Mouse (Mus musculus) heart, postnatal 25 days (tissue): ENCODE results near the gene Rln3. TPM values are rescaled to one million over a fixed set of nuclear protein-coding genes. Genes with fewer than 3 reads are reported as not detected.
A peak's percentile ranks its signal among the peaks of the same experiment; 100 is the strongest.

Experiments used
- DNase-seq: peaks from one replicate; pipeline ENCODE4 v3.0.0; 2022; ENCODE audit warnings: low spot score
- intact Hi-C: fragments of 180-260 bp; cut with DNase I; formaldehyde crosslinking; loops from one replicate; pipeline ENCODE4 v1.15.1; 2025
- microRNA-seq: library from miRNA; unstranded; fragments of <30 nt; microRNA quantifications from one replicate; pipeline ENCODE4 v1.2.0, GENCODE M21; 2022
- total RNA-seq, 2 experiments: library from RNA; stranded (reverse); gene quantifications; 2 replicates each; pipeline ENCODE4 v1.2.3; 2021

The Rln3 gene
- total RNA-seq, 2 experiments from 2014 or later = not detected

DNA sequence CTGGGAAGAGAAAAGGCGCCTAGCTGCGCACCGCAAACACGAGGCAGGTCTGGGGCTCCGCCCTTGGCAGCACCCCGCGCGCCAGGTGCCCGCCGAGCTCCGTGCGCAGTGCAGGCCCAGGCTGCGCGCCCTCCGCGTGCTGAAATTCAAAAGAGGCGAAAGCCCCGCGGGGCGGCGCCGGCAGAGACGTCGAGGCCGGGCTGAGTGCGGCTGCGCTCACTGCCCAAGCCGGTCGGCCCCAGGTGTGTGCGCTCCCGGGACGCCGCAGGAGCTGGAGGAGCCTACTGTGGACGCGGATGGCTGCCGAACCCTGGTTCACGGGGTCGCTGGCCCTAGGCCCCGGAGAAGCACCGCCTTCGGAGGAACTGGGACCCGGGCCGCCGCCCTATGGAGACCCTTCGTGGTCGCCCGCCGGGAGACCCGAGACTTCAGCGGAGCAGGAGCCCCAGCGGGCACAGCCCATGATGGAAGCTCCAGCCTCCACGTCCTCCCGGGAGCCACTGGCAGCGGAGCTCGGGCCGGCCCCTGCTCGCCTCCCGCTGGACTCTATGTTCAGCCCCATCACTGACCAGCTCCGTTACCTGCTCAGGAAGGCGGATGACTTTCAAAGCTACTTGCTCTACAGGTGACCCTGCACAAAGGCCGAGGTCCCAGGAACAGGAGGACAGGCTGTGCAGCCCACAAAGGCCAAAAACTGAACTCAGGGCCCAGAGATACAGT is 43.4 kb downstream of the Rln3 start, which contains the start of gene 1700067K01Rik:
1700067K01Rik (plus strand) TSS at position 222 of the 720 bp plus-strand sequence.
- intact Hi-C loops = no loop called here
- no peak for DNase-seq

DNA sequence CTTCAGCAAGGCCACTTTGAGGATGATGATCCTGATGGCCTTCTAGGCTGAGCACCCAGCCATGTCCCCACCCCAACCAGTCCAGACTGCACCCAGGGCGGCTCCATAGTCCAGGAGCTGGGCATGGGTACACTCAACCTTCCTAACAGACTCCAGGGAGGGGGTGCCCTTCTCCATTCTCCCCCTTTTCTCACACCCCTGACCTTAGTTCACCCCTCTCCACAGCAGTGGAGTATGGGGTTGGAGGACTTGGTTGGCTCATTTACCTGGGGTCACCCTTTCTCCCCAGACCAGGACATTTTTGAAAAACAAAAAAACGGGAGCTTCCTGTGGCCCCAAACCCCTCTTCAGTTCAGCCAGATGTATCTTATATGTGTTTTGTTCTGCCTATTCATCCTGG is 45.0 kb downstream of the Rln3 start:
- intact Hi-C loops = no loop called here
- no peak for DNase-seq

DNA sequence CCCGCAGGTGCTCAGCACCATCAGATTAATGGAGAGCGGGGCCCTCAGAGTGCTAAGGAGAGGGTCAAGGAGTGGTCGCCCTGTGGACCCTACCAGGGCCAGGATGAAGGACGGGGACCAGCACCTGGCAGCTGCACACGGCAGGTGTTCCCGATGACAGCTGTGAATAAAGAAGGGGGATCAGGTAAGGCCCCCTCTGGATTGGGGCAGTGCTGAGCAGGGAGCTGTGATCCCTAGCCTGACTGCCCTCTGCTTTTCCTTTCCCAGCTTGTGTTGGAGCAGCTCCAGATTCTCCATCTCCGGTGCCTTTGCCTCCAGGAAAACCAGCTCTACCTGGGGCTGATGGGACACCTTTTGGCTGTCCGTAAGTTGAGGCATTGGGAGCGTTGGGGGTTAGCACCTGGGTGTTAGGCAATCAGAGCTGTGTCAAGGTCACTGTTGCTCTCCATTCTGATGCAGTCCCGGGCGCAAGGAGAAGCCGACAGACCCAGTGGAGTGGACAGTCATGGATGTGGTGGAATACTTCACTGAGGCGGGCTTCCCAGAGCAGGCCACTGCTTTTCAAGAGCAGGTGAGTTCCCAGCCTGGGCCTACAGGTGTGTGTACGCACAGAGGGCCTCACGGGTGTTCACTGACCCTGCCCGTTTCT is 45.6 kb downstream of the Rln3 start:
- DNase-seq = no peak
- intact Hi-C loops = no loop called here

DNA sequence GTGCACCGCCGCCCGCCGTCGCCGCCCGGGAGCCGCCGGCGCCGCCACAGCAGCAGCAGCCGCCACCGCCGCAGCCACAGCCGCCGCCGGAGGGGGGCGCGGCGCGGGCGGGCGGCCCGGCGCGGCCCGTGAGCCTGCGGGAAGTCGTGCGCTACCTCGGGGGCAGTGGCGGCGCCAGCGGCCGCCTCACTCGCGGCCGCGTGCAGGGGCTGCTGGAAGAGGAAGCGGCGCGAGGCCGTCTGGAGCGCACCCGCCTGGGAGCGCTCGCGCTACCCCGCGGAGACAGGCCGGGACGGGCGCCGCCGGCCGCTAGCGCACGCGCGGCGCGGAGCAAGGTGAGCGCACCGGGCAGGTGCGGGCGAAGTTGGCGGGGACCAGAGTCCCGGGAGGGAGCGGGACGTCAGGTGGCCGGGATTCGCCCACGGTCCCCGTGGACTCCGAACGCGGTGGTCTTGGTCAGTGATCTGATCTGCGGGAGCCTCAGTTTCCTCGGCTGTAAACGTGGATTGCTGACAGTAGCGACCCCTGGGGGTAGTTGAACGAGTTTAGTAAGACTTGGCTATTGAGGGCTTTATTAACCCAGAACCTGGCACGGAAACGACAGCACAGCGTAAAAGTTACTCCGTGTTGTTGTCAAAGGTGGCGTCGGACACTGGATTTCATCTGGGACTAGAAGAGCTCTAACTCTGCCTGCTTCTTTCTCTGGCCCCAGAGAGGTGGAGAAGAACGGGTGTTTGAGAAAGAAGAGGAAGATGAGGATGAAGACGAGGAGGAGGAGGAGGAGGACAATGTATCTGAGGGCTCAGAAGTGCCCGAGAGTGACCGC is 46.4 kb downstream of the Rln3 start:
- intact Hi-C loops = no loop called here
- DNase-seq = no peak

DNA sequence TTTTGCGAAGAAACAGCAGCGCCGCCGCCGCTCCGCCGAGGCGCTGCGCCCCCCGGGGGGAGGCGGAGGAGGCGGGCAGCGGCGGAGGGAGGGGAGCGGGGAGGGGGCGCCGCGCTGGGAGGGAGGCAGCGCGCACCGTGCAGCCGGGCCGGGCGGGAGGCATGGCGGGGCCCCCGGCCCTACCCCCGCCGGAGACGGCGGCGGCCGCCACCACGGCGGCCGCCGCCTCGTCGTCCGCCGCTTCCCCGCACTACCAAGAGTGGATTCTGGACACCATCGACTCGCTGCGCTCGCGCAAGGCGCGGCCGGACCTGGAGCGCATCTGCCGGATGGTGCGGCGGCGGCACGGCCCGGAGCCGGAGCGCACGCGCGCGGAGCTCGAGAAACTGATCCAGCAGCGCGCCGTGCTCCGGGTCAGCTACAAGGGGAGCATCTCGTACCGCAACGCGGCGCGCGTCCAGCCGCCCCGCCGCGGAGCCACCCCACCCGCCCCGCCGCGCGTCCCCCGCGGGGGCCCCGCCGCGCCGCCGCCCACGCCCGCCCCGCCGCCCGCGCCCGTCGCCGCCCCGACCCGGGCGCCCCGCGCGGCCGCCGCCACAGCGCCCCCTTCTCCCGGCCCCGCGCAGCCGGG is 47.2 kb downstream of the Rln3 start, which contains the start of gene Samd1:
Samd1 (plus strand) TSS at position 162 of the 631 bp plus-strand sequence.
- intact Hi-C loops = no loop called here
- no peak for DNase-seq

DNA sequence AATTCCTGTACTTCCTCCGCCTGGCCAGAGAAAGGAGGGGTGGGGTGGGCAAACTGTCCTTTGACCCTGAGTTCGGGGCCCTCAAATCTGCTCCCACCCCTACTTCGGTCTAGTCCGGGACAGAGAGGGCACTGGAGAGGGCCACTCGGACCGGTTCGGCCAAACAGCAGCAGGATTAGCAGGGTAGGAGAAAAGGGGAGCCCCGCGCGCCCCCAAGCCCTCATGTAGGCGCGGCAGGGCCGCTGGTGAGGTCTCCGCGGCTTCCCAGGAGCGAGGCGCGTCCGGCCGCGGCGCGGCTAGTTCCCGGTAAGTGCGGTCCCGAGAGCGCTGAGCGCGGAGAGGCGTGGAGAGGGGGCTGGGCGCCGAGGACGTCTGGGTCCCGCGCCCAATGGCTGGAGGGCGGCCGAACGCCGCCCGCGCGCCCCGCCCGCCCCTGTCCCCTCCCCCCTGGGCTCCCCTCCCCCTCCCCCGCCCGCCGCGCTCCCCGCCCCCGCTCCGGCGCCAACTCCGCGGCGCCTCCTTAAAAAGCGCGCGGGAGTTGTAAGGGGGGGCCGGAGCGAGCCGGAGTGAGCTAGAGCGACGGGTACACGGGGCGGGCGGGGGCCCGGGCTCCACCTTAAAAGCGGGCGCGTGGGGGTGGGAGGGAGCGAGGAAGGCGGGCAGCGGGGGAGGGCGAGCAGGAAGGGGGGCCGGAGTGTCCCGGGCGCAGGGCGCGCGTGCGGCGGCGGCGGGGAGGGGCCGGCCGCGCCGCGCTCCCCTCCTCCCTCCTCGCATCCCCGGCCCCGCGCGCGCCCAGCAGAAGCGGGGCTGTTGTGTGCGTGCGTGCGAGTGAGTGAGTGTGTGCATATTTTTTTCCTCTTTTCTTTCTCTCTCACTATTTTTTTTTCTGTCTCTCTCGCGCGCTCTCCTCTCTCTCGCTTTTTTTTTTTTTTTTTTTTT is 48.0 kb downstream of the Rln3 start:
- peak; percentile 81 for DNase-seq
- intact Hi-C loops = no loop called here

DNA sequence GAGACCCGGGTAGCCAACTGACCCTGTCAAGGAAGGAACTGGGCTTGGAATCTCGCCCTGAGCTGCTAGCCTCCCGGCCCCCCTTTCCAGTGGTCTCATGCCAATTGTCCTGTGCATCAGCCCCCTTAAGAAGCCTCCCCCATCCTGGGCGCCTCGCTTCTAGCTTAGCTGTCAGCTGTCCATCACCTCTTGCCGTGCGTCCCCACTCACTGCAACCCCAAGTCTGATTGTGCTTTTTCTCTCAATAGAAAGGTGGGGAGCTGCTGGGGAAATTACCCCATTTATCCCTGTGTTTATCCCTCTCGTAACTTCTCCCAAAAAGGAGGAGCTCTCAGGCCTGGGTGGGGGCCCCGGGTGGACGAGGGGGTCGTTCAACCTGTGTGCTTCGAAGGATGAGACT is 48.8 kb downstream of the Rln3 start:
- DNase-seq = no peak
- intact Hi-C loops = loop anchor here (2.0 kb wide), 1 partner anchor 21 kb away; no protein-coding TSS in a partner anchor

DNA sequence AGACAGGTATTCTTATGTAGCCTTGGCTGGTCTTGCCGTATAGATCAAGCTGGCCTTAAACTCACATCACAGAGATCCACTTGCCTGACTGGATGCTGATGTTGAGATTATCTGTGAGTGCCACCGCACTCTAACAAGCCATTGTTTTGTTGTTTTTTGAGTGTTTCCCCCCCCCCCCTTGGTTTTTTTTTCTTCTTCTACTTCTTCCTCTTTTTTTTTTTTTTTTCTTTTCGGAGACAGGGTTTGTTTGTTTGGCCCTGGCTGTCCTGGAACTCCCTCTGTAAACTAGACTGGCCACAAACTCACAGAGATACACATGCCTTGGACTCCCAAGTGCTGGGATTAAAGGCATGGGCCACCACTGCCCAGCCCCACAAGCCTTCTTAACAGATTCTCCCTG is 50.8 kb downstream of the Rln3 start:
- intact Hi-C loops = loop anchor here (2.0 kb wide), 1 partner anchor 19 kb away; no protein-coding TSS in a partner anchor
- no peak for DNase-seq

Small RNA genes lying within 50 kb of the gene (microRNA-seq; reads per million reads assigned to microRNA genes)
- 5.8 reads per million, percentile 16 among the genes with 10 or more reads in this experiment for gene Mir1199
- gene Mir709 = not detected
- 5.3 reads per million, percentile 14 among the genes with 10 or more reads in this experiment for gene Mir8111

Other genes starting within 250 kb of the Rln3 start
- 10 to 100 TPM; 12.7 to 17.8 TPM for gene Adgrl1, start 144.9 kb downstream of the Rln3 start, total RNA-seq
- gene Gm10644, start 89.8 kb downstream of the Rln3 start, total RNA-seq = under 1 TPM; 0.61 to 0.70 TPM
- gene Asf1b, start 89.5 kb downstream of the Rln3 start, total RNA-seq = 1 to 10 TPM; 1.1 to 1.7 TPM
- gene Prkaca, start 72.0 kb downstream of the Rln3 start, total RNA-seq = 100 to 1,000 TPM; 353 to 360 TPM
- 10 to 100 TPM; 27.4 to 30.9 TPM for gene Samd1, start 47.3 kb downstream of the Rln3 start, total RNA-seq
- under 1 TPM in 1 of 2 experiments, not detected in 1; 0.26 TPM for gene 1700067K01Rik, start 43.5 kb downstream of the Rln3 start, total RNA-seq
- 1 to 10 TPM; 2.8 to 3.1 TPM for gene 2210011C24Rik, start 32.8 kb downstream of the Rln3 start, total RNA-seq
- under 1 TPM; 0.28 to 0.36 TPM for gene Palm3, start 23.5 kb downstream of the Rln3 start, total RNA-seq
- gene Il27ra, start 2.4 kb downstream of the Rln3 start, total RNA-seq = 1 to 10 TPM; 4.0 to 4.2 TPM
- gene Gm10643, start 20.1 kb upstream of the Rln3 start, total RNA-seq = 1 to 10 TPM; 3.2 to 3.3 TPM
- gene Rfx1, start 21.8 kb upstream of the Rln3 start, total RNA-seq = 1 to 10 TPM; 8.5 to 9.7 TPM
- 1 to 10 TPM; 5.9 to 7.2 TPM for gene Dcaf15, start 59.8 kb upstream of the Rln3 start, total RNA-seq
- gene Podnl1, start 81.0 kb upstream of the Rln3 start, total RNA-seq = not detected
- gene Cc2d1a, start 102.9 kb upstream of the Rln3 start, total RNA-seq = 10 to 100 TPM; 10.3 to 11.8 TPM
- under 1 TPM; 0.10 to 0.28 TPM for gene 4930432K21Rik, start 103.0 kb upstream of the Rln3 start, total RNA-seq
- 1 to 10 TPM in 1 of 2 experiments, under 1 TPM in 1; 0.73 to 1.4 TPM for gene Nanos3, start 140.2 kb upstream of the Rln3 start, total RNA-seq
- 1 to 10 TPM; 8.2 to 8.8 TPM for gene Zswim4, start 192.1 kb upstream of the Rln3 start, total RNA-seq
- gene D8Ertd738e, start 204.7 kb upstream of the Rln3 start, total RNA-seq = 100 to 1,000 TPM; 227 to 240 TPM
- 10 to 100 TPM; 10.2 to 10.3 TPM for gene Mri1, start 212.3 kb upstream of the Rln3 start, total RNA-seq
- 10 to 100 TPM in 1 of 2 experiments, 1 to 10 TPM in 1; 9.2 to 10.3 TPM for gene Ccdc130, start 225.4 kb upstream of the Rln3 start, total RNA-seq